Mouse (Mus musculus): ENCODE measurements around the gene B430306N03Rik.

B430306N03Rik gene

DNA sequence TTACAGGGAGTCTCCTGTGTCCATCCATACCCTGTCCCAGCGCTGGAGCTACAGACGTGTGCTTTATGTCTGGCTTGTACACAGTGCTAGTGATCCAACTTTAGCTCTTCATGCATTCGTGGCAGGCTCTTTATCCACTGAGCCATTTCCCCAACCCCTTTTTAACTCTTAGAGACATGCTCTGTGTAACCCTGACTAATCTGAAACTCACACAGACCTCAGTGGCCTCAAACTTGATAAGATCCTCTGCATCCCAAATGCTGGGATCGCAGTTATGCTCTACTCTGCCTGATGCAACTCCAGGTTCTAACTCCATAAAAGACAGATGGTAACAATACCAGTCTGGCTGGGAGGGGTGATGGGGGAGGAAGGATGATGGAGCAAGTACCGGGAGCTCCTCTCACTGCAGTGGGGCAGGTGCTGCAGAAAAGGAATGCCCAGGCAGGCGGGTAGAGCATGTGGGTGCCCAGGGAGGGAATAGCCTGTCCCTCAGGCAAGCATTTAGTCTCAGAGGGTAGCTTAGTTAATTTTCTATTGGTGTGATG lies 47.6 kb downstream of the B430306N03Rik start:
- no peak for DNase-seq

DNA sequence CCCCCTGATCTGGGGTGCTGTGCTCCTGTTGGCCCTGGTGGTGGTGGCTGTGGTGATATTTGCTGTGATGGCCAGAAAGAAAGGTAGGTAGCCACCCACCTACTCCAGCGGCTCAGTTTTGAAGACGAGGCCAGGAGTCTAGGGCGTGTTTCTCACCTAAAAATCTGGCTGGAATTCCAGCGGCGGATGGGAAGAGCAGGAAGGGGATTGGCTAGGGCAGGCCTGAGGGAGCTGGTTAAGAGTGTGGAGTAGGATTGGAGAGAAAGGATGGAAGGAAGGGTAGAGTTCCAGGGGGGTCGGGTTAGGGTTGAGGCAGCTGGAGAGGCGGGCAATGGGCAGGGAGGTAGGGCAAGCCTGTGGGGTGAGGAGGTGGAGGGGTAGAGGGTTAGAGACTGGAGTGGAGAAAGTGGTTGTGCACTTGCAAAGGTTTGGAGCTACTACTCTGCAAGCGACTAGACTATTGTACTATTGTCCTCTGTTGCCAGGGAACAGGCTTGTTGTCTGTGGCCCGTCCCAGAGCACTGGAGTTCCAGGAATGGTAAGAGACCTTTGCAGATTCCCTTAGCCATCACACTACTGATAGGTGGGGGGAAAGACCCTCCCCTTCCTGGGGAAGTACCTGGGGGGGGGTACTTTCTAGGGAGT lies 49.7 kb downstream of the B430306N03Rik start:
- no peak for DNase-seq

GRCm38 (mm10) chr17:48366806-48367205 lies 50.9 kb downstream of the B430306N03Rik start:
- DNase-seq: no peak

DNA sequence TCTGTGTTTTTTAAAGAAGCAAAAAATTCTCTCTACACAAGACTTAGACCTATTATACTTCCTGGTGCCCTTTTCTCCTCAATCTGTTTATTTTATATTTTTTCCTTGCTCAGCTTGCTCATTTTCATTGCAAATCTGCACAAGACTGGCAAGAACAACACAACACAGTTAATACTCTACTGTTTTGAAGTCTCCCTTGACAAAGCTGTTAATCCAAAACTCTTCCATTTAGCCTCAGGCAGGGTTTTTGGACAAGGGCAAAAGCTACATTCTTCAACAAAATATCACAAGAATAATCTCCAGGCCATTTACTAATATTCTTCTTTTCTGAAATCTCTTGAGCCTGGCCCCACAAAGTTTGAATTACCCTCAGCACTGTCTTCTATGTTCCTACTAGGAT lies 55.7 kb downstream of the B430306N03Rik start:
- no peak for DNase-seq

- DNase-seq: no peak
Measured at GRCm38 (mm10) chr17:48372987-48373386, 57.0 kb downstream of the B430306N03Rik start.

DNA sequence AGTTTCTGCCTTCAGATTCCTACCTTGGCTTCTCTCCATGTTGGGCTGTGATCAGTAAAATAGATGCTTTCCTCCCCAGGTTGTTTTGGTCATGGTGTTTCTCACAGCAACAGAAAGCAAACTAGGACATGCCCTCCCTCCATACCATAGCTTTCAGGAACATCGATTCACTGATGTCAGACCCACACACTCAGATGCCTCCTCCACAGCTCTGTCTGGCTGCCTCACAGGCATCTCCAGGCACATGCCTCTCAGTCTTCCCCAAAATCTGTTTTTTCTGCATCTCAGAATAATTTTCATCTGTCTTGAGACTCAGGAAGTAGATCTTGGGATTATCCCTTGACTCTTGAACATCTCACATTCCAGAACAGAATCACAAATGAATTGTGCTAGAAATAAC lies 60.2 kb downstream of the B430306N03Rik start:
- no peak for DNase-seq

Data from right cerebral cortex, postnatal 14 days (tissue).